Mouse (Mus musculus): Measurements from ENCODE around the gene Celsr1.

The Celsr1 gene

GRCm38 (mm10) chr15:85994906-85995608 is 38.5 kb downstream of the Celsr1 start:
- no peak for DNase-seq (ENCODE audit: low spot score)

DNA sequence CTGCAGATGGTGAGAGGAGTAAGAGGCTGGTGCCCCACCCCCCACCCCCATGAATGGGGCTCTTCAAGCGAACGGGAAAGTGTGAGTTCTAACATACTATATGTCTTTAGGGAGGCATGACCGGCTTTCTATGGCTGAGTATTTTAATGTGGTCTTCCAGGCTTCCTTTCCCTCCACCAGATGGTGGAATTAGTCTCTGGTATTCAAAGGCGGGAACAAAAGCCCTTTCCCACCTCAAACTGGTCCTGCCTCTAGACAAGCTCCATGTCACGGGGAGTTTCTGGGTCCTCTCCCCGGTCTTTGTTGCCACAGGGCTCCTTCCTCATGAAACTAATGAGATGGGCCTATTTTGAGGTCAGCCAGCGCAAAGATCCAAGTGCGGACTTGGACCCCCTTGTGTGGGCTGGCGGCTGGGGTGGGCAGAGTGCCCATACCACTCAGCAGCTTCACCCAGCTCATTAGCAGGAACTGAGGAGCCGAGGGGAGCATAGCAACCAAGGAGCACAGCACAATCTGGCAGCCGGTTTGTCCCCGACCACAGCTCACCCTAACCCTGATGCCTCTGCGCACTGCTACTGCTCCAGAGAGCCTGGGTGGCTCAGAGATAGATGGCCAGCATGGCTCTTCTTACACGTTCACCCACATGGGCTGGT is 39.5 kb downstream of the Celsr1 start:
- no peak for DNase-seq (ENCODE audit: low spot score)

- DNase-seq (ENCODE audit: low spot score): no peak
Observed at GRCm38 (mm10) chr15:85993386-85993785, 40.2 kb downstream of the Celsr1 start.

- no peak for DNase-seq (ENCODE audit: low spot score)
Observed at GRCm38 (mm10) chr15:85992125-85992495, 41.5 kb downstream of the Celsr1 start.

- no peak for DNase-seq (ENCODE audit: low spot score)
Observed at GRCm38 (mm10) chr15:85991453-85992124, 42.0 kb downstream of the Celsr1 start.

DNA sequence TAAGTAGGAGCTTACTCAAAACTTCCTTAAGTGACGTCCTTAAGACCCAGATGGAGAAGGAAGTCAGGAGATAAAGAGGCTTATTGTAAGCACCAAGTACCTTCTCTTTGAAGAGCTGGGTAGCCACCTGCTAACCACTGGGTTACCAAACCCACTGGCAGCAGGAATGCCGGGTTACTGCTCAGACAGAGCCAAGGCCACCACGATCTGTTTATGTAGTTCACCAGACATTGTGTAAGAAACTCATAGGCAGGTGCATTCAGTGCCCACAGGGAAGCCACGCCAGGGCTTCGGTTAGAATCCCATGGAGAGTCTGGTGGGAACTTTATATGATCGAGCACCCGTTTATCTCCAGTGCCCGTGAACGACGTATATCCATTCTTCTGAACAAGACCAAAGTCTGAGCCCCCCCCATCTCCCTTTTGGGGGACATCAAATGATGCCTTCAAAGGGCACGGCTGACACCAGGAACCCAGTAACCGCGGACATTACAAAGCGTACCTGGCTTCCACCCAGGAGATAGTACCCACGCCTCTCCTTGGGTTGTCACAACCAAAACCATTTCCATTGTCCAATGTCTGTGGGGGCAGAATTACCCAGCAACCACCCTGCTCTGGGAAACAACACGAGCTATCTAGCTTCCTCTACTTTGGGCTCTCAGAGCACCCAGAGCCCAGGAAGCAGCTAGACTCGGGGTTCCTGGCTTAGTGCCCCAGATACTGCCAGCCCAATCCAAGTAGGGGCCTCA is 42.7 kb downstream of the Celsr1 start:
- DNase-seq (ENCODE audit: low spot score): no peak

GRCm38 (mm10) chr15:85987896-85988295 is 45.7 kb downstream of the Celsr1 start:
- no peak for DNase-seq (ENCODE audit: low spot score)

GRCm38 (mm10) chr15:85986170-85986569 is 47.4 kb downstream of the Celsr1 start:
- no peak for DNase-seq (ENCODE audit: low spot score)

DNA sequence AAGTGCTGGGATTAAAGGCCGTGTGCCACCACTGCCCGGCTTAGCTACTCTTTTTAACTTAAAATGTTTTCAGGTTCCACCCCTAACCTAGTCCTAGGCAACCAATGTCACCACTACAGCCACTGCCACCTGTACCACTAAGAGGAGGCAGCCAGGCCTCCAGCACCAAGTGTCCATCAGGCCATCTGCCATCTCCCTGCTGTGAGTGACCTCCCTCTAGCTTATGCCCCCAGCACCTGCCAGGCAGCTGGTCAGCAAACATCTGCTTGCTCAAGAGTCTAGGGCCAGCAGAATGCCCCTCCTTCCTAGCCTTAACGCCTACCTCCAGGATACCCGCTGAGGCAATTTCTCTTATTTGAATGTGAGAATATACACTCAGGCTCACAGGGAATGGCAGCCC is 48.0 kb downstream of the Celsr1 start:
- no peak for DNase-seq (ENCODE audit: low spot score)

DNA sequence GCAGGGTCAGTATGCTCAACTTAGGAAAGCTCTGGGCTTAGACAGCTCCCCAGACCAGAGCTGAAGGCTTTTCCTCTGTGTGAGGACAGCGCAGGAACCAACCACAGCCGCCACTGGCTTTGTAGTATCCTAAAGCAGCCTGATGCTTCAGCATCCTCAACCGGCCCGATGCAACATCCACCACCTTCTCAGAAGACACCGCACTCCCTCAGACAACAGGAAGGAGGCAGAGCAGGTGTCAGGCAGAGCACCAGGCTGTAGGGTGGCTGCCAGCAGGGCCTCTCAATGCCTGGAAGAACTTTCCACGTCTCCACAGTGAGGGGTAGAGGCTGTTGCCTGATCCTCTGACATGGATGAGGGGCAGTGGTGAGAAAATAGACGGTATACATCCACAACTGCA is 50.4 kb downstream of the Celsr1 start:
- no peak for DNase-seq (ENCODE audit: low spot score)

DNA sequence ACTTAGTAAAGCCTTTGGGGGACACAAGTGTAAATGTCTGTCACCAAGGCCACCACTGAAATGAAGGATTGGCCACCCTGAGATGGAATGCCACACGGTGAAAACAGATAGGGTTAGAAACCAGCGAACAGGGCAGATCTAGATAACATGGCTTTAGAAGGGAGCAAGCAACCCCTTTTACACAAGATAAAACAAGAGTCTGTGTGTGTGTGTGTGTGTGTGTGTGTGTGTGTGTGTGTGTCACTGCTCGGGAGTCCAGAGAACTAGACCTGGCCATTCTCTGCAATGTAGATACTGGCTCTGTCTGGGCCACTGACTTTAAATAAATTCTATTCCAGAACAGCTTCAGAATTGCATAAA is 51.2 kb downstream of the Celsr1 start:
- no peak for DNase-seq (ENCODE audit: low spot score)

DNA sequence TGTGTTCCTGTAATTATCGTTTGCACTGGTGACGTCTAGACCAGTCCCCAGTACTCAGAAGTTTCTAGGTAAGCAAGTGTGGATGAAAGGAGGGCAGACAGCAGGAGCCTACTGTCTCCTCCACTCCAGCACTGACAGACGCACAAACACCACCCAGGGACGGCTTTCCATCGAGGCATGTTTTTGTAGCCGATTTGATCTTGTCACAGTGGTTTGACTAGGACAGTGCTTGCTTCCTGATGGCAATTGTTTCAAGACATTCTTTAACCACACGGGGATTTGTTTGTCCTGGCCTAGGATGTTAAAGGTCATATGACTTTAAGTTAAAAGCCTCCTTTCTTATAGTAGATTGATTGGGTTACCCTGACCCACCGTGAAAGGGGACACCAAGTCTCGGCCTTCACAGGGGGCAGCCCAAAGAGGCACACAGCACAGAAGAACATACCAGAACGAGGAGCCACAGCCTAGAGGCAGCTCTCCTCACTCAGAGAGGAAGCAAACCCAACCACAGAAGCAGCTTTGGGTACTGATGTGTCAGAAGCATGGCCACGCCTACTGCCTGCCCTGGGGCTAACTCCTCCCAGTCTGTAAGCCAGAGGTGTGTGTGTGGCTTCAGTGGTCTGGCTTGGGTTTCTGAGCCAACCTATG is 51.7 kb downstream of the Celsr1 start:
- no peak for DNase-seq (ENCODE audit: low spot score)

DNA sequence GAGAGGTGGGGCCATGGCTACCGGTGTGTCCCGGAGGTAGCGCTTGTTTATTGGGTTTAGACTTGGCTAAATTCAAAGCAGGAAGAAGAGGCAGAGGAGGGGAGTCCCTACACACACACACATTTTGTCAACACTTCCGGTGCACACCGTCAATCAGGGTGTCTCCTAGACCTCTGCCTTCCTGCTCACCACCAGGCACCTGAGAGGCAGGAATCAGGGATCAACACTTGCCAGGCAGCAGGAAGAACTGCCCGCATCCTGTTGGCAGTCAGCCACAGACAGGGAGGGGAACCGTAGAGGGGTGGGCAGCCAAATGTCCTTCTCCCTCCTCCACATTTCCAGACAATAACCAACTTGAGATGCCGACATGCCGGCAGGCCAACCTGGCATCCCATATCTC is 56.5 kb downstream of the Celsr1 start:
- DNase-seq (ENCODE audit: low spot score): no peak

- no peak for DNase-seq (ENCODE audit: low spot score)
Observed at GRCm38 (mm10) chr15:85975746-85976145, 57.8 kb downstream of the Celsr1 start.

- no peak for DNase-seq (ENCODE audit: low spot score)
Observed at GRCm38 (mm10) chr15:85971596-85971995, 62.0 kb downstream of the Celsr1 start.

DNA sequence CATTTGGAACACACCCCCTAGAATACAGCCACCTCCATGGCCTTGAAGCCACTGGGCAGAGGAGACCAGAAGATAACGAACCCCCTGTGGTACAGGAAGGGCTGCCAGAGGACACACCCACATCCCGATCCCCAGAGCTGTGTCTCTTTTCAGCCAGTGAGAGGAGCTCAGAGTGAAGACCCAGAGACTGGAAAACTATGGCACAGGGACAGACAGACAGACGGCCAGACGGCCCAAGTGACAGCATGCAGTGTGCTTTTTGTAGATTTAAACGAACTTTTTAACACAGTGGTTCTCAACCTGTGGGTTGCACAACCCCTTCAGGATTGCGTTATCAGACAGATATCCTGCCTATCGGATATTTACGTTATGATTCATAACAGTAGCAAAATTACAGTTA is 63.1 kb downstream of the Celsr1 start:
- no peak for DNase-seq (ENCODE audit: low spot score)

DNA sequence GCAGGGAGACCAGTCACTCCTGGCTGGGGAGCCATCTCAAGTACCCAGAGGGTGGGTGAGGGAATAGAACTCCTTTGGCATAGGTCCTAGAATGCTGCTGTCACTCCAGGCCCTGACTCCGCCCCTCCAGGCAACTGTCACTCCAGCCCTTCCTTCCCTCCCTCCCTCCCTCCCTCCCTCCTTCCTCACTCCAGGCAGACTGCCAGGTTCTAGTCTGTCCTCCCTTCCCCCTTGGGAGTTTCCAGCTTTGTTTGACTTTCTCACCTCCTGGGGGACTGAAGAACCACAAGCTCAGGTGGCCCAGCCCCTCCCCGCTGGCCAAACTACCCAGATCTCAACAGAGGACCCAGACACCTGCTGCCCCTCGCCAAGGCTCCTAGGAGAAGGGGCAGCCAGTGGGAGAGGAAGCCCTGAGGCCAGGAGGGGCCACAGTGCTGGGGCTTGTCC is 63.8 kb downstream of the Celsr1 start:
- DNase-seq (ENCODE audit: low spot score): peak; percentile 60

GRCm38 (mm10) chr15:85969291-85969690 is 64.3 kb downstream of the Celsr1 start:
- no peak for DNase-seq (ENCODE audit: low spot score)

DNA sequence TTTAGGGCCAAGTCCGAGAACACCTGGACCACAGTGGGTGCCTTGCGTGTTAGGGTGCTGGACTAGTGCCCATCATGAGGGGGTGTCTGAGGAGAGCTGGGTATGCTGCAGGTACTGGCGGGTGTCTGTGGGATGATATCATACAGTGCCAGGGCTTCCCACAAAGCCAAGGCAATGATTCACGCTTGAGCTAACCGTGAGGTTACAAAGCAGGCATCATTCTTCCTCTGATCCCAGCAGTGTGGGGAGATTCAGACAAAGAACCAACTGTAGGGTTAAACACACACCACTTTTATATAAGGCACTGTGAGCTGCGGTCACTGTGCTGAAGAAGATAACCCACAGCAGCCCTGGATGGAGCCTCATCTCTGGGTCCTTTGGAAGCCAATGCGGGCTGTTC is 67.5 kb downstream of the Celsr1 start:
- DNase-seq (ENCODE audit: low spot score): no peak

DNA sequence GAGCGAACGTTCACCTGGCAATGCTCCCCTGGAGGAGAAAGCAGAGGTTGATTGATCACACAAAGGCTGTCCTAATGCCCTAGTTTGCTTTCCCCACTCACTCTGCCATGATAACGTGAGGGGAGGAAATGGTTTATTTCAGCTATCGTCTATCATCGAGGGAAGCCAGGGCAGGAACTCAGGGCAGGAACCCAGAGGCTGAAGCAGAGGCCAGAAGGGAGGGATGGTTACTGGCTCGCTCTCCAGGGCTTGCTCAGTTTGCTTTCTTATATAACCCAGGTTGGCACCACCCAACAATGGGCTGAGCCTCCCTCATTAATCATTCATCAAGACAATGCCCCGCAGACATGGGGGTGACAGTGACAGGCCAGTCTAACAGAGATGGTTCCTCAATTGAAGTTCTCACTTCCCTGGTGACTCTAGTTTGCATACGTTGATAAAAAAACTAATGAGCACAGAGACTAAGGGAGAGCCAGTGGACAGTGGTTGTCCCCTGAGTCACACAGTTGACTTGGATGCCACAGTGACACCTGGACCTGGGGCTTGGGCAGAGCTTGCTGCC is 70.2 kb downstream of the Celsr1 start:
- no peak for DNase-seq (ENCODE audit: low spot score)

- DNase-seq (ENCODE audit: low spot score): peak; percentile 22
Observed at GRCm38 (mm10) chr15:85962691-85963090, 70.9 kb downstream of the Celsr1 start.

GRCm38 (mm10) chr15:85961651-85962050 is 71.9 kb downstream of the Celsr1 start:
- DNase-seq (ENCODE audit: low spot score): no peak

All from adipocyte (in vitro differentiated cells).